Mouse (Mus musculus): ENCODE measurements around the gene Slc10a7. TPM values are rescaled to one million over a fixed set of nuclear protein-coding genes. Genes with fewer than 3 reads are reported as not detected.

Slc10a7 gene
- polyA plus RNA-seq, 1 experiment from 2014 or later: 8.6 TPM

GRCm38 (mm10) chr8:78741965-78742364, 232.8 kb downstream of the Slc10a7 start:
- DNase-seq (ENCODE audit: low spot score): peak; percentile 91
- 2% methylated on average over 3 of the region's 3 CpGs for WGBS
- peak; percentile 51; the same call in 1 of the 2 replicates for TF ChIP-seq CTCF (IDR thresholded peaks at IDR 0.05; ENCODE audit: low read depth)

GRCm38 (mm10) chr8:78742453-78742852, 233.3 kb downstream of the Slc10a7 start:
- TF ChIP-seq CTCF (IDR thresholded peaks at IDR 0.05; ENCODE audit: low read depth): no peak
- WGBS: 28% methylated on average over 2 of the region's 2 CpGs
- Histone ChIP-seq H3K36me3 (ENCODE audit: insufficient read depth, low read length) (no peaks in the 10 kb centered on the region), H3K9me3 (replicated peaks; ENCODE audit: low read length) (no peaks in the 10 kb centered on the region), H3K4me3 (replicated peaks; ENCODE audit: low read depth, low read length) (no peak overlapping the region), H3K4me2 (ENCODE audit: low read length) (no peak overlapping the region), H3K27me3 (ENCODE audit: insufficient read depth, low read length) (no peaks in the 10 kb centered on the region), H3K4me1 (replicated peaks; ENCODE audit: insufficient read depth, low read length) (peaks cover 20% of the 10 kb centered on the region), H3K9ac (ENCODE audit: low read depth, low read length) (no peak overlapping the region), H3K27ac (peak overlapping the region; percentile 89)
- ATAC-seq (replicated peaks; ENCODE audit: low FRiP score, low read depth) (peak; percentile 91), DNase-seq (ENCODE audit: low spot score) (peak; percentile 92)

More at GRCm38 (mm10) chr8:78741965-78742364, 232.8 kb downstream of the Slc10a7 start:
- Histone ChIP-seq H3K9ac (ENCODE audit: low read depth, low read length) (no peak overlapping the region), H3K4me3 (replicated peaks; ENCODE audit: low read depth, low read length) (no peak overlapping the region), H3K27ac (peak overlapping the region; percentile 89), H3K36me3 (ENCODE audit: insufficient read depth, low read length) (no peaks in the 10 kb centered on the region), H3K27me3 (ENCODE audit: insufficient read depth, low read length) (no peaks in the 10 kb centered on the region), H3K9me3 (replicated peaks; ENCODE audit: low read length) (no peaks in the 10 kb centered on the region), H3K4me1 (replicated peaks; ENCODE audit: insufficient read depth, low read length) (peaks cover 20% of the 10 kb centered on the region), H3K4me2 (ENCODE audit: low read length) (no peak overlapping the region)
- ATAC-seq (replicated peaks; ENCODE audit: low FRiP score, low read depth): peak; percentile 34; the same call in 1 of the 2 replicates

GRCm38 (mm10) chr8:78747052-78747451, 237.9 kb downstream of the Slc10a7 start:
- Histone ChIP-seq H3K4me3 (replicated peaks; ENCODE audit: low read depth, low read length) (no peak overlapping the region), H3K9me3 (replicated peaks; ENCODE audit: low read length) (no peaks in the 10 kb centered on the region), H3K27me3 (ENCODE audit: insufficient read depth, low read length) (no peaks in the 10 kb centered on the region), H3K9ac (ENCODE audit: low read depth, low read length) (no peak overlapping the region), H3K36me3 (ENCODE audit: insufficient read depth, low read length) (no peaks in the 10 kb centered on the region), H3K4me2 (ENCODE audit: low read length) (no peak overlapping the region), H3K4me1 (replicated peaks; ENCODE audit: insufficient read depth, low read length) (0 out of 2 replicates have a peak, but pooled peaks cover 9% of the 10 kb centered on the region), H3K27ac (no peak overlapping the region)
- DNase-seq (ENCODE audit: low spot score): no peak
- ATAC-seq (replicated peaks; ENCODE audit: low FRiP score, low read depth): no peak
- TF ChIP-seq CTCF (IDR thresholded peaks at IDR 0.05; ENCODE audit: low read depth): no peak

GRCm38 (mm10) chr8:78748701-78749100, 239.6 kb downstream of the Slc10a7 start:
- ATAC-seq (replicated peaks; ENCODE audit: low FRiP score, low read depth) (no peak), DNase-seq (ENCODE audit: low spot score) (no peak)
- 71% methylated on average over 4 of the region's 4 CpGs for WGBS
- Histone ChIP-seq H3K4me3 (replicated peaks; ENCODE audit: low read depth, low read length) (no peak overlapping the region), H3K36me3 (ENCODE audit: insufficient read depth, low read length) (no peaks in the 10 kb centered on the region), H3K27me3 (ENCODE audit: insufficient read depth, low read length) (no peaks in the 10 kb centered on the region), H3K4me2 (ENCODE audit: low read length) (no peak overlapping the region), H3K27ac (no peak overlapping the region), H3K9ac (ENCODE audit: low read depth, low read length) (no peak overlapping the region), H3K9me3 (replicated peaks; ENCODE audit: low read length) (no peaks in the 10 kb centered on the region), H3K4me1 (replicated peaks; ENCODE audit: insufficient read depth, low read length) (no peaks in the 10 kb centered on the region)
- TF ChIP-seq CTCF (IDR thresholded peaks at IDR 0.05; ENCODE audit: low read depth): no peak

GRCm38 (mm10) chr8:78749861-78750825, 241.0 kb downstream of the Slc10a7 start:
- WGBS: 84% methylated on average over 8 of the region's 8 CpGs
- DNase-seq (ENCODE audit: low spot score): no peak
- TF ChIP-seq CTCF (IDR thresholded peaks at IDR 0.05; ENCODE audit: low read depth): no peak

GRCm38 (mm10) chr8:78751151-78751550, 242.0 kb downstream of the Slc10a7 start:
- H3K9me3 ChIP-seq (replicated peaks; ENCODE audit: low read length): no peaks in the 10 kb centered on the region
- DNase-seq (ENCODE audit: low spot score) (no peak), ATAC-seq (replicated peaks; ENCODE audit: low FRiP score, low read depth) (no peak)
- H3K27me3 ChIP-seq (ENCODE audit: insufficient read depth, low read length): no peaks in the 10 kb centered on the region
- no peak overlapping the region for H3K4me3 ChIP-seq (replicated peaks; ENCODE audit: low read depth, low read length)
- H3K4me2 ChIP-seq (ENCODE audit: low read length): no peak overlapping the region
- TF ChIP-seq CTCF (IDR thresholded peaks at IDR 0.05; ENCODE audit: low read depth): no peak
- H3K36me3 ChIP-seq (ENCODE audit: insufficient read depth, low read length): no peaks in the 10 kb centered on the region
- no peaks in the 10 kb centered on the region for H3K4me1 ChIP-seq (replicated peaks; ENCODE audit: insufficient read depth, low read length)
- H3K9ac ChIP-seq (ENCODE audit: low read depth, low read length): no peak overlapping the region
- H3K27ac ChIP-seq: no peak overlapping the region
- 83% methylated on average over 6 of the region's 6 CpGs for WGBS

More at GRCm38 (mm10) chr8:78749861-78750825, 241.0 kb downstream of the Slc10a7 start:
- no peaks in the 10 kb centered on the region for H3K27me3 ChIP-seq (ENCODE audit: insufficient read depth, low read length)
- H3K9ac ChIP-seq (ENCODE audit: low read depth, low read length): no peak overlapping the region
- H3K9me3 ChIP-seq (replicated peaks; ENCODE audit: low read length): no peaks in the 10 kb centered on the region
- no peak overlapping the region for H3K4me3 ChIP-seq (replicated peaks; ENCODE audit: low read depth, low read length)
- no peak for ATAC-seq (replicated peaks; ENCODE audit: low FRiP score, low read depth)
- no peaks in the 10 kb centered on the region for H3K4me1 ChIP-seq (replicated peaks; ENCODE audit: insufficient read depth, low read length)
- no peaks in the 10 kb centered on the region for H3K36me3 ChIP-seq (ENCODE audit: insufficient read depth, low read length)
- no peak overlapping the region for H3K4me2 ChIP-seq (ENCODE audit: low read length)
- H3K27ac ChIP-seq: no peak overlapping the region
